Mouse (Mus musculus) MEL (cell line): ENCODE results near the gene Nova2. TPM values are rescaled to one million over a fixed set of nuclear protein-coding genes. Genes with fewer than 3 reads are reported as not detected.

Source experiments
- DNase-seq: peaks from one replicate; pipeline ENCODE4 v3.0.0; 2011; ENCODE audit warnings: low read depth, low spot score
- H3K27ac ChIP-seq: 2 replicates; pipeline ENCODE4 v1.5.1; 2012; ENCODE audit warnings: low read depth, mild to moderate bottlenecking, control low read depth, low read length, moderate library complexity; ENCODE audit not compliant: control insufficient read depth
- H3K27me3 ChIP-seq, 2 experiments: fragments of 150-350 bp in 1 of 2; sonication (generic) in 1 of 2; 2 replicates each; pipeline ENCODE4 v1.6.1; 2012; ENCODE audit warnings: low read length in 2 of 2, mild to moderate bottlenecking in 2 of 2, improper control_type of control experiment in 1 of 2, moderate library complexity in 1 of 2; ENCODE audit not compliant: insufficient read depth in 2 of 2, control insufficient read depth in 1 of 2
- H3K36me3 ChIP-seq, 2 experiments: 2 replicates each; pipeline ENCODE4 v1.6.1; 2012 to 2014; ENCODE audit warnings: low read length in 2 of 2, improper control_type of control experiment in 1 of 2, inconsistent platforms in 1 of 2, mild to moderate bottlenecking in 1 of 2; ENCODE audit not compliant: insufficient read depth in 2 of 2, control insufficient read depth in 1 of 2
- H3K4me1 ChIP-seq, 2 experiments: fragments of 150-350 bp in 1 of 2; sonication (generic) in 1 of 2; 2 replicates each; pipeline ENCODE4 v1.6.1; 2012; ENCODE audit warnings: low read length in 2 of 2, improper control_type of control experiment in 1 of 2, mild to moderate bottlenecking in 1 of 2; ENCODE audit not compliant: insufficient read depth in 2 of 2, control insufficient read depth in 1 of 2
- H3K4me3 ChIP-seq, 2 experiments: fragments of 150-350 bp in 1 of 2; sonication (generic) in 1 of 2; 2 replicates each; pipeline ENCODE4 v1.5.1; 2012; ENCODE audit warnings: low read depth in 2 of 2, low read length in 2 of 2, mild to moderate bottlenecking in 2 of 2, moderate library complexity in 2 of 2, control low read depth in 1 of 2, improper control_type of control experiment in 1 of 2; ENCODE audit not compliant: control insufficient read depth in 1 of 2, insufficient read depth in 1 of 2
- H3K79me2 ChIP-seq: 2 replicates; pipeline ENCODE4 v1.6.1; 2012; ENCODE audit warnings: mild to moderate bottlenecking, low read length, moderate library complexity; ENCODE audit not compliant: control insufficient read depth, poor library complexity, insufficient read depth
- H3K9ac ChIP-seq: 2 replicates; pipeline ENCODE4 v1.6.1; 2012; ENCODE audit warnings: low read depth, mild to moderate bottlenecking, control low read depth, low read length, moderate library complexity; ENCODE audit not compliant: control insufficient read depth, poor library complexity, severe bottlenecking
- H3K9me3 ChIP-seq: fragments of 150-350 bp; sonication (generic); replicated peaks from 2 replicates; pipeline ENCODE4 v1.6.1; 2012; ENCODE audit warnings: mild to moderate bottlenecking, low read length, improper control_type of control experiment, moderate library complexity; ENCODE audit not compliant: insufficient read depth
- CTCF ChIP-seq, 3 experiments: IDR thresholded peaks in 2 of 3; conservative IDR thresholded peaks in 1 of 3; 2 replicates each; pipeline ENCODE4 v1.5.1; 2011 to 2012; ENCODE audit warnings: low read length in 3 of 3, low read depth in 2 of 3, mild to moderate bottlenecking in 2 of 3, improper control_type of control experiment in 1 of 3, inconsistent platforms in 1 of 3, mixed read lengths in 1 of 3, moderate library complexity in 1 of 3; ENCODE audit not compliant: control insufficient read depth in 1 of 3, insufficient read depth in 1 of 3, poor library complexity in 1 of 3, severe bottlenecking in 1 of 3
- ETS1 ChIP-seq: IDR thresholded peaks from 2 replicates; pipeline ENCODE4 v1.6.1; 2012; ENCODE audit warnings: low read depth, mild to moderate bottlenecking, inconsistent platforms, low read length, improper control_type of control experiment, moderate library complexity
- HCFC1 ChIP-seq: IDR thresholded peaks from 2 replicates; pipeline ENCODE4 v1.6.1; 2012; ENCODE audit warnings: low read depth, mild to moderate bottlenecking, inconsistent platforms, low read length, improper control_type of control experiment, moderate library complexity
- JUND ChIP-seq: IDR thresholded peaks from 2 replicates; pipeline ENCODE4 v1.6.1; 2011; ENCODE audit warnings: low read depth, mild to moderate bottlenecking, improper control_type of control experiment, low read length
- MAZ ChIP-seq: IDR thresholded peaks from 2 replicates; pipeline ENCODE4 v1.6.1; 2012; ENCODE audit warnings: low read depth, mild to moderate bottlenecking, inconsistent platforms, low read length, improper control_type of control experiment
- MEF2A ChIP-seq: IDR thresholded peaks from 2 replicates; pipeline ENCODE4 v1.6.1; 2014; ENCODE audit warnings: low read depth, mild to moderate bottlenecking, inconsistent platforms, low read length, improper control_type of control experiment; ENCODE audit not compliant: poor library complexity, insufficient replicate concordance, severe bottlenecking; ENCODE audit errors: extremely low read depth
- MXI1 ChIP-seq: IDR thresholded peaks from 2 replicates; pipeline ENCODE4 v1.6.1; 2011; ENCODE audit warnings: mild to moderate bottlenecking, low read depth, low read length, improper control_type of control experiment
- MYB ChIP-seq: IDR thresholded peaks from 2 replicates; pipeline ENCODE4 v1.6.1; 2011; ENCODE audit warnings: mild to moderate bottlenecking, low read depth, low read length, improper control_type of control experiment
- NELFE ChIP-seq: IDR thresholded peaks from 2 replicates; pipeline ENCODE4 v1.6.1; 2011; ENCODE audit warnings: low read depth, low read length, improper control_type of control experiment
- NRF1 ChIP-seq: IDR thresholded peaks from 2 replicates; pipeline ENCODE4 v1.6.1; 2014; ENCODE audit warnings: low read depth, mild to moderate bottlenecking, inconsistent platforms, low read length, improper control_type of control experiment, moderate library complexity; ENCODE audit not compliant: poor library complexity, insufficient read depth, severe bottlenecking
- POLR2A ChIP-seq, 2 experiments: IDR thresholded peaks; 2 replicates each; pipeline ENCODE4 v1.6.1; 2011 to 2012; ENCODE audit warnings: low read length in 2 of 2, mild to moderate bottlenecking in 2 of 2, control low read depth in 1 of 2, improper control_type of control experiment in 1 of 2, low read depth in 1 of 2, moderate library complexity in 1 of 2; ENCODE audit not compliant: control insufficient read depth in 1 of 2, insufficient read depth in 1 of 2, poor library complexity in 1 of 2
- POLR2AphosphoS2 ChIP-seq: IDR thresholded peaks from 2 replicates; pipeline ENCODE4 v1.6.1; 2011; ENCODE audit warnings: low read length, improper control_type of control experiment
- RAD21 ChIP-seq: IDR thresholded peaks from 2 replicates; pipeline ENCODE4 v1.6.1; 2011; ENCODE audit warnings: mild to moderate bottlenecking, low read depth, low read length, improper control_type of control experiment
- RCOR1 ChIP-seq: IDR thresholded peaks from 2 replicates; pipeline ENCODE4 v1.6.1; 2012; ENCODE audit warnings: low read depth, mild to moderate bottlenecking, inconsistent platforms, low read length, improper control_type of control experiment
- SIN3A ChIP-seq: IDR thresholded peaks from 2 replicates; pipeline ENCODE4 v1.6.1; 2012; ENCODE audit warnings: low read length, improper control_type of control experiment, inconsistent platforms
- TBP ChIP-seq: IDR thresholded peaks from 2 replicates; pipeline ENCODE4 v1.8.0; 2011; ENCODE audit warnings: low read depth, low read length, improper control_type of control experiment
- TCF12 ChIP-seq: IDR thresholded peaks from 2 replicates; pipeline ENCODE4 v1.6.1; 2014; ENCODE audit warnings: low read depth, mild to moderate bottlenecking, inconsistent platforms, low read length, improper control_type of control experiment, moderate library complexity
- USF2 ChIP-seq, 2 experiments: IDR thresholded peaks; 2 replicates each; pipeline ENCODE4 v1.6.1; 2011 to 2012; ENCODE audit warnings: improper control_type of control experiment in 2 of 2, low read length in 2 of 2, borderline replicate concordance in 1 of 2, inconsistent platforms in 1 of 2, low read depth in 1 of 2, mild to moderate bottlenecking in 1 of 2; ENCODE audit not compliant: insufficient read depth in 1 of 2
- ZC3H11A ChIP-seq: IDR thresholded peaks from 2 replicates; pipeline ENCODE4 v1.6.1; 2012; ENCODE audit warnings: low read depth, mild to moderate bottlenecking, inconsistent platforms, low read length, improper control_type of control experiment
- ZNF384 ChIP-seq: IDR thresholded peaks from 2 replicates; pipeline ENCODE4 v1.6.1; 2012; ENCODE audit warnings: low read depth, mild to moderate bottlenecking, inconsistent platforms, low read length, improper control_type of control experiment
- polyA plus RNA-seq, 2 experiments: library from polyadenylated mRNA; stranded (reverse) in 1 of 2; unstranded in 1 of 2; fragments of >175 nt in 1 of 2; fragments of >200 nt in 1 of 2; gene quantifications; 2 replicates each; pipeline versions ENCODE4 v1.2.1 to v1.2.4; 2012; ENCODE audit warnings: low replicate concordance in 2 of 2, low read depth in 1 of 2; ENCODE audit not compliant: insufficient read length in 2 of 2, insufficient read depth in 1 of 2, missing spikeins in 1 of 2
- total RNA-seq: library from RNA; depleted of rRNA; stranded (reverse); fragments of 300-350 nt; gene quantifications from 2 replicates; pipeline ENCODE4 v1.2.3, GENCODE M21; 2012

Nova2 gene
- total and polyA plus RNA-seq, 3 experiments, result 0.04 to 0.22 TPM; not detected in 1

DNA sequence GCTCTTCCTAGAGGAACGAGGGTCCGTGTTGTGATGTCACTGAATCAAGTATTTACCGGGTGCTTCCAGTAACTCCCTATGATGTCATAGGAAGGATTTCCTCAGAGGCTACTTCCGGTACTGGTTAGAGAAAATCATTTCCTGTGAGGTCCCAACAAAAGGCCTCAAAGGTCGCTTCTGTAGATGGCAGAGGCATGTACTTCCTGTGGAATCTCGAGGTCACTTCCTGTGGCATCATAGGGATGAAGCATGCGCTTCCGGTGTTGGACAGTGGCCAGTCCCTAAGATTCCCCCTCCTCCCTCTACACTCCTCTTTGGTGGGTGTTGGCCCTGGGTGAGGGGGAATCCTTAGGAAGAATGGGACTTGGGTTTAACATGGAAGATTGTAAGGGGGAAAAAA, 33.8 kb downstream of the Nova2 start:
- no peak overlapping the region for H3K4me3 ChIP-seq
- no peak for DNase-seq
- H3K9me3 ChIP-seq, result no peaks in the 10 kb centered on the region
- H3K79me2 ChIP-seq, result peaks cover 1% of the 10 kb centered on the region; the same call in 1 of the 2 replicates
- TF ChIP-seq SIN3A (no peak), ZC3H11A (no peak), HCFC1 (peak; percentile 44; the same call in 1 of the 2 replicates), ETS1 (no peak), RCOR1 (no peak), ZNF384 (no peak), USF2 (IDR thresholded peaks at IDR 0.05; ENCODE audit: borderline replicate concordance in 1 of 2, insufficient read depth in 1 of 2, low read depth in 1 of 2, low read length in 2 of 2) (no peak), POLR2AphosphoS2 (no peak)
- TF ChIP-seq, all 39 proteins: peak for 1
- no peak overlapping the region for H3K27ac ChIP-seq
- H3K36me3 ChIP-seq, result peaks cover 0 to 2% of the 10 kb centered on the region in 2 experiments; a peak in 1 of 4 replicates
- H3K4me1 ChIP-seq, result peaks cover 0 to 17% of the 10 kb centered on the region in 2 experiments; a peak in 2 of 4 replicates
- H3K27me3 ChIP-seq, result peaks cover 0 to 4% of the 10 kb centered on the region in 2 experiments; a peak in 3 of 4 replicates
- no peak overlapping the region for H3K9ac ChIP-seq

DNA sequence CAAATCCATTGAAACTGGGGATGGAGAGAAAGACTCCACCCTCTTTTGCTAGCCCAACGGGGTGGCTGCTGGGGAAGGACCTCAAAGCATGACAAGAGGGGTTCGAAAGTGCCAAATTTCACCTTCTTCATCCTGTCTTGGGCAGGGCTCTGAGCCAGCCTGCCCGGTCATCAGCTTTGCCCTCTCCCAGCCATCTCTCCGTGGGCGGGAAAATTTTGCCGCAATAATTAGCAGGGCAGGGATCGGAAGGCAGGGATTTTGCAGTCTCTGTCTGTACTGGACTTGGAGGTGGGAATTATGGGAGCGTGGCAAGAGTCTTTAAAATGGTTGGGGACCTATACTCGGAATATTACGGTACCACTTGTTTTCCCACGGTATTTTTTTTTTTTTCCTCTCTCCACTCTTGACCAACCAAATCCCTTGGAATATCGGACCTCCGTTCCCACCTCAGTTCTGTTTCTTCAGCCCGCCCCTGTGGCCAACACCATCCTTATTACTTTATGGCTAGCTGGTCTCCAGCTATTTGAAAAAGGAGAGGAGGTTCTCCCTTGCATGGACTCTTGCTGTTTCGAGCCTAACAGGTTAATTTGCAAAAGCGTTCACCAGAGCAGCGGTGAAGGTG, 36.6 kb downstream of the Nova2 start:
- Histone ChIP-seq H3K27me3 (peaks cover 8 to 10% of the 10 kb centered on the region in 2 experiments), H3K9me3 (no peaks in the 10 kb centered on the region)

More for the DNA sequence above, 36.6 kb downstream of the Nova2 start:
- TF ChIP-seq POLR2AphosphoS2 (no peak), MXI1 (peak; percentile 51; the same call in 1 of the 2 replicates), MYB (no peak), POLR2A (IDR thresholded peaks at IDR 0.05; ENCODE audit: control insufficient read depth in 1 of 2, insufficient read depth in 1 of 2, low read depth in 1 of 2, low read length in 2 of 2, poor library complexity in 1 of 2) (no peak), TCF12 (no peak), NELFE (no peak), USF2 (IDR thresholded peaks at IDR 0.05; ENCODE audit: borderline replicate concordance in 1 of 2, insufficient read depth in 1 of 2, low read depth in 1 of 2, low read length in 2 of 2) (no peak), ZNF384 (peak; percentile 65), MAZ (no peak), MEF2A (no peak), CTCF (IDR thresholded peaks at IDR 0.05 in 2 of 3, conservative IDR thresholded peaks at IDR 0.05 in 1 of 3; ENCODE audit: control insufficient read depth in 1 of 3, insufficient read depth in 1 of 3, low read depth in 2 of 3, low read length in 3 of 3, poor library complexity in 1 of 3, severe bottlenecking in 1 of 3) (no peak), NRF1 (no peak), RAD21 (no peak), TBP (no peak), JUND (no peak)
- TF ChIP-seq, all 39 proteins: peak for 2
- DNase-seq, result no peak
- peaks cover 1% of the 10 kb centered on the region; the same call in 1 of the 2 replicates for H3K79me2 ChIP-seq
- H3K4me3 ChIP-seq, result no peak overlapping the region
- H3K4me1 ChIP-seq, result peaks cover 0 to 8% of the 10 kb centered on the region in 2 experiments; a peak in 1 of 4 replicates
- H3K27ac ChIP-seq, result no peak overlapping the region
- no peaks in the 10 kb centered on the region for H3K36me3 ChIP-seq
- H3K9ac ChIP-seq, result no peak overlapping the region
